Mouse (Mus musculus) midbrain, embryonic 11.5 days (tissue): ENCODE measurements around the gene Ogfod2. TPM values are rescaled to one million over a fixed set of nuclear protein-coding genes. Genes with fewer than 3 reads are reported as not detected.

Experiments used
- ATAC-seq: fragments of 200-750 bp; cut with Nextera tagmentation; 2 replicates; pipeline ENCODE4 v1.8.0; 2017; ENCODE audit warnings: moderate TSS enrichment, moderate library complexity; ENCODE audit not compliant: low FRiP score
- DNase-seq: peaks from one replicate; pipeline ENCODE4 v3.0.0; 2015; ENCODE audit warnings: low spot score; ENCODE audit errors: missing footprints
- H3K27ac ChIP-seq: fragments of 300-500 bp; sonication (generic); 2 replicates; pipeline ENCODE4 v1.5.1; 2014; ENCODE audit warnings: low read depth, low read length
- H3K27me3 ChIP-seq: fragments of 300-500 bp; sonication (generic); 2 replicates; pipeline ENCODE4 v1.6.1; 2014; ENCODE audit warnings: mild to moderate bottlenecking, low read length, moderate library complexity, mixed read lengths; ENCODE audit not compliant: control insufficient read depth, insufficient read depth
- H3K36me3 ChIP-seq: fragments of 300-500 bp; sonication (generic); 2 replicates; pipeline ENCODE4 v1.6.1; 2014; ENCODE audit warnings: mild to moderate bottlenecking, low read length, moderate library complexity, mixed read lengths; ENCODE audit not compliant: control insufficient read depth, insufficient read depth
- H3K4me1 ChIP-seq: fragments of 300-500 bp; sonication (generic); 2 replicates; pipeline ENCODE4 v1.6.1; 2014; ENCODE audit warnings: low read length; ENCODE audit not compliant: control insufficient read depth, insufficient read depth
- H3K4me2 ChIP-seq: fragments of 300-500 bp; sonication (generic); 2 replicates; pipeline ENCODE4 v1.6.1; 2014; ENCODE audit warnings: mild to moderate bottlenecking, moderate library complexity
- H3K4me3 ChIP-seq: fragments of 300-500 bp; sonication (generic); 2 replicates; pipeline ENCODE4 v1.5.1; 2014; ENCODE audit warnings: low read depth, low read length
- H3K9ac ChIP-seq: fragments of 300-500 bp; sonication (generic); 2 replicates; pipeline ENCODE4 v1.6.1; 2014; ENCODE audit warnings: low read length
- H3K9me3 ChIP-seq: fragments of 300-500 bp; sonication (generic); 2 replicates; pipeline ENCODE4 v1.6.1; 2016; ENCODE audit warnings: low read length; ENCODE audit not compliant: control insufficient read depth
- WGBS: fragments of 180-500 bp; shearing (Covaris S2); extraction: QIAGEN DNeasy Blood & Tissue Kit; methylation state at CpG from one replicate; pipeline ENCODE4 v1.1.7; 2014; 5-methylcytosine and 5-hydroxymethylcytosine counted together
- polyA plus RNA-seq: library from polyadenylated mRNA; unstranded; fragments of >200 nt; fragmentation: Nextera tagmentation; extraction: Ambion mirVana; gene quantifications from 2 replicates; pipeline ENCODE4 v1.2.1, GENCODE M21; 2014

Ogfod2 gene
- polyA plus RNA-seq, 1 experiment from 2014 or later = 11.4 TPM

- WGBS = 84% methylated on average over 6 of the region's 6 CpGs
- H3K4me2 ChIP-seq = no peak overlapping the region
- H3K4me3 ChIP-seq = no peak overlapping the region
- no peak overlapping the region for H3K9ac ChIP-seq
- ATAC-seq = no peak
- no peaks in the 10 kb centered on the region for H3K9me3 ChIP-seq
- peak; percentile 62 for DNase-seq
- no peaks in the 10 kb centered on the region for H3K4me1 ChIP-seq
- no peak overlapping the region for H3K27ac ChIP-seq
- H3K36me3 ChIP-seq = no peaks in the 10 kb centered on the region
- no peaks in the 10 kb centered on the region for H3K27me3 ChIP-seq
Measured at GRCm38 (mm10) chr5:124102326-124102725, 9.8 kb upstream of the Ogfod2 start.

- Histone ChIP-seq H3K4me1 (no peaks in the 10 kb centered on the region), H3K36me3 (no peaks in the 10 kb centered on the region), H3K27ac (no peak overlapping the region), H3K4me3 (no peak overlapping the region), H3K9me3 (no peaks in the 10 kb centered on the region), H3K27me3 (no peaks in the 10 kb centered on the region), H3K9ac (no peak overlapping the region), H3K4me2 (no peak overlapping the region)
- ATAC-seq = no peak
- 84% methylated on average over 3 of the region's 3 CpGs for WGBS
- peak; percentile 59 for DNase-seq
Measured at GRCm38 (mm10) chr5:124103020-124103419, 9.1 kb upstream of the Ogfod2 start.

DNA sequence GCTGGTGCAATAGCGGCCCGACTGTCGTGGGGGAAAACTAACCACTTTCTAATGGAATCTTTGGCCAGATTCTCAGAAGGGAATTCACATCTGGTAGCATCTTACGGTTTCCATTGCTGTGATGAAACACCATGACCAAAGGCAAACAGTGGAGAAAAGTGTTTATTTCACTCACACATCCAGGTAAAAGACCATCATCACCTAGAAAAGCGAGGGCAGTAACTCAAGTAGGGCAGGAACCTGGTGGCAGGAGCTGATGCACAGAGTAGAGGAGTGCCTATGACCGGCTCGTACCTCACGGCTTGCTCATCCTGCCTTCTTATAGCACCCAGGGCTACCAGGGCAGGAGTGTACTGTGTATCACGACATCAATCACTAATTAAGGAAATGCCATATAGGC is 8.5 kb upstream of the Ogfod2 start:
- 96% methylated on average over 9 of the region's 9 CpGs for WGBS
- Histone ChIP-seq H3K4me2 (no peak overlapping the region), H3K4me1 (no peaks in the 10 kb centered on the region), H3K36me3 (no peaks in the 10 kb centered on the region), H3K9me3 (no peaks in the 10 kb centered on the region), H3K4me3 (no peak overlapping the region), H3K9ac (no peak overlapping the region), H3K27me3 (no peaks in the 10 kb centered on the region), H3K27ac (no peak overlapping the region)
- DNase-seq (peak; percentile 12), ATAC-seq (no peak)

- Histone ChIP-seq H3K4me3 (peak overlapping the region; percentile 94), H3K9me3 (no peaks in the 10 kb centered on the region), H3K9ac (peak overlapping the region; percentile 77), H3K4me1 (peaks cover 9% of the 10 kb centered on the region), H3K27me3 (no peaks in the 10 kb centered on the region), H3K27ac (no peak overlapping the region), H3K4me2 (peak overlapping the region; percentile 73), H3K36me3 (no peaks in the 10 kb centered on the region)
- WGBS = 25% methylated on average over 17 of the region's 17 CpGs
- DNase-seq (peak; percentile 96), ATAC-seq (no peak; the same call in 1 of the 2 replicates)
Measured at GRCm38 (mm10) chr5:124111077-124111741, 888 bp upstream of the Ogfod2 start.

GRCm38 (mm10) chr5:124112531-124112930 is 434 bp downstream of the Ogfod2 start:
- no peak; the same call in 1 of the 2 replicates for ATAC-seq

DNA sequence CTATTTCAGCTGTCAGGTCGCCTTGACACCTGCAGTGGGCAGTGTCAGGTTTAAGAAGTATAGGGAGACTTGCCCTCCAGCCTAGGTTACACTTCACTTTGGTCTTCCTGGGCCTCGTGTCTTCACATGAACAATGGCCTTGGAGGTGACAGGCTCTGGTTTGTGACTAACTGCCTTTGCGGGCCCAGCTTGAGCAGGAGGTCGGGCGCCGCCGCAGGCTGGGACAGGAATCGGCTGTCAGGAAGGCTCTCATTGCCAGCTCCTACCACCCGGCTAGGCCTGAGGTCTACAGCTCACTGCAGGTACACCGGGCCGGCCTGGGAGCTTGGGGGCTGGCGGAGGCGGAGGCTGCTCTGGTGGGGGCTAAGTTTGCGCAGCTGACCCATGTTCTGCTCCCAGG is 933 bp downstream of the Ogfod2 start:
- Histone ChIP-seq H3K36me3 (peaks cover 5% of the 10 kb centered on the region; the same call in 1 of the 2 replicates), H3K9me3 (no peaks in the 10 kb centered on the region), H3K4me1 (peaks cover 19% of the 10 kb centered on the region), H3K27me3 (no peaks in the 10 kb centered on the region), H3K4me3 (peak overlapping the region; percentile 94), H3K9ac (peak overlapping the region; percentile 77), H3K27ac (no peak overlapping the region), H3K4me2 (peak overlapping the region; percentile 73)
- ATAC-seq = no peak
- 22% methylated on average over 14 of the region's 14 CpGs for WGBS
- DNase-seq = no peak

More at GRCm38 (mm10) chr5:124112531-124112930, 434 bp downstream of the Ogfod2 start:
- H3K4me3 ChIP-seq = peak overlapping the region; percentile 94
- DNase-seq = no peak
- no peaks in the 10 kb centered on the region for H3K27me3 ChIP-seq
- no peaks in the 10 kb centered on the region for H3K9me3 ChIP-seq
- H3K4me1 ChIP-seq = peaks cover 19% of the 10 kb centered on the region
- H3K4me2 ChIP-seq = peak overlapping the region; percentile 73
- under 1% methylated on average over 18 of the region's 18 CpGs for WGBS
- no peaks in the 10 kb centered on the region; the same call in 1 of the 2 replicates for H3K36me3 ChIP-seq
- peak overlapping the region; percentile 77 for H3K9ac ChIP-seq
- H3K27ac ChIP-seq = peak overlapping the region; percentile 67

DNA sequence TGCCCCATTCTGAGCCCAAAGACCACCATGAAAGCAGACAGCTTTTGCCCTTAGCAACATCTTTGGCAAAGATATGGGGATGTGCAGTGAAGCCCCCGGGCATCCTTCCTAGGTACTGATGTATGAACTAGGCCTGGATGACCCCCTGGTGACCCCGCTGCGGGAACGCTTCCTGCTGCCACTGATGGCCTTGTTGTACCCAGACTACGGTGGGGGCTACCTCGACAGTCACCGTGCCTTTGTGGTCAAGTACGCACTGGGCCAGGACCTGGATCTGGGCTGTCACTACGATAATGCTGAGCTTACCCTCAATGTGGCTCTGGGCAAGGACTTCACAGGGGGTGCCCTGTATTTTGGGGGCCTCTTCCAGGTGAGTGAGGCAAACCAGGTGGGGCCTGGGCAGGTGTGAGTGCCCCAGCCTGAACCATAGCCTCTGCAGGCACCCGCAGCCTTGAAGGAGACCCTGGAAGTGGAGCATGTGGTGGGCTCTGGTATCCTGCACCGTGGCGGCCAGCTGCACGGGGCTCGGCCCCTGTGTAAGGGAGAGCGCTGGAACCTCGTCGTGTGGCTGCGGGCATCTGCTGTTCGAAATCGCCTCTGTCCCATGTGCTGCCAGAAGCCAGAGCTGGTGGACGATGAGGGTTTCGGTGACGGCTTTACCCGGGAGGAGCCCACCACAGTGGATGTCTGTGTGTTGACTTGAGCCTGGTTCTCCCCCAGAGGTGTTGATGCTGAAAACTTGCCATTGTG is 2.4 kb downstream of the Ogfod2 start:
- no peak for DNase-seq
- no peaks in the 10 kb centered on the region for H3K27me3 ChIP-seq
- no peak overlapping the region for H3K27ac ChIP-seq
- peaks cover 10% of the 10 kb centered on the region for H3K36me3 ChIP-seq
- no peak overlapping the region for H3K4me2 ChIP-seq
- no peak for ATAC-seq
- peaks cover 19% of the 10 kb centered on the region for H3K4me1 ChIP-seq
- no peak overlapping the region for H3K9ac ChIP-seq
- H3K9me3 ChIP-seq = no peaks in the 10 kb centered on the region
- H3K4me3 ChIP-seq = no peak overlapping the region
- 92% methylated on average over 24 of the region's 24 CpGs for WGBS

GRCm38 (mm10) chr5:124115531-124115930 is 3.4 kb downstream of the Ogfod2 start:
- Histone ChIP-seq H3K27me3 (no peaks in the 10 kb centered on the region), H3K36me3 (peaks cover 16% of the 10 kb centered on the region), H3K27ac (no peak overlapping the region), H3K4me2 (peak overlapping the region; percentile 96), H3K4me3 (peak overlapping the region; percentile 81), H3K9me3 (no peaks in the 10 kb centered on the region), H3K9ac (peak overlapping the region; percentile 91), H3K4me1 (peaks cover 19% of the 10 kb centered on the region)
- DNase-seq = no peak
- ATAC-seq = no peak
- WGBS = 23% methylated on average over 7 of the region's 7 CpGs
